Mouse (Mus musculus) liver, embryonic 13.5 days (tissue): ENCODE data around the gene Cdk6. TPM values are rescaled to one million over a fixed set of nuclear protein-coding genes. Genes with fewer than 3 reads are reported as not detected.

Source experiments
- ATAC-seq: fragments of 200-750 bp; cut with Nextera tagmentation; 2 replicates; pipeline ENCODE4 v1.8.0; 2017; ENCODE audit warnings: low read depth, mild to moderate bottlenecking, moderate number of reproducible peaks, moderate library complexity
- DNase-seq: peaks from one replicate; pipeline ENCODE4 v3.0.0; 2022
- H3K27ac ChIP-seq: fragments of 300-500 bp; sonication (generic); 2 replicates; pipeline ENCODE4 v1.5.1; 2015; ENCODE audit warnings: moderate library complexity, mild to moderate bottlenecking, inconsistent platforms
- H3K27me3 ChIP-seq: fragments of 300-500 bp; sonication (generic); 2 replicates; pipeline ENCODE4 v1.6.1; 2015; ENCODE audit warnings: mild to moderate bottlenecking, inconsistent platforms
- H3K36me3 ChIP-seq: fragments of 300-500 bp; sonication (generic); 2 replicates; pipeline ENCODE4 v1.6.1; 2015; ENCODE audit warnings: mild to moderate bottlenecking, inconsistent platforms
- H3K4me1 ChIP-seq: fragments of 300-500 bp; sonication (generic); replicated peaks from 2 replicates; pipeline ENCODE4 v1.6.1; 2015; ENCODE audit warnings: inconsistent platforms
- H3K4me2 ChIP-seq: fragments of 300-500 bp; sonication (generic); 2 replicates; pipeline ENCODE4 v1.6.1; 2015; ENCODE audit warnings: inconsistent platforms, mild to moderate bottlenecking, moderate library complexity
- H3K4me3 ChIP-seq: fragments of 300-500 bp; sonication (generic); replicated peaks from 2 replicates; pipeline ENCODE4 v1.5.1; 2015; ENCODE audit warnings: mild to moderate bottlenecking, inconsistent platforms
- H3K9ac ChIP-seq: fragments of 300-500 bp; sonication (generic); 2 replicates; pipeline ENCODE4 v1.6.1; 2015; ENCODE audit warnings: mild to moderate bottlenecking, inconsistent platforms
- H3K9me3 ChIP-seq: fragments of 300-500 bp; sonication (generic); replicated peaks from 2 replicates; pipeline ENCODE4 v1.6.1; 2016; ENCODE audit warnings: inconsistent platforms
- WGBS: fragments of 180-500 bp; shearing (Covaris S2); methylation state at CpG from one replicate; pipeline ENCODE4 v1.1.7; 2015; ENCODE audit not compliant: insufficient replicate concordance; 5-methylcytosine and 5-hydroxymethylcytosine counted together
- polyA plus RNA-seq: library from polyadenylated mRNA; unstranded; fragments of >200 nt; fragmentation: Nextera tagmentation; extraction: Ambion mirVana; gene quantifications from 2 replicates; pipeline ENCODE4 v1.2.1, GENCODE M21; 2015

The Cdk6 gene
- polyA plus RNA-seq, 1 experiment from 2014 or later, result 26.0 TPM

DNA sequence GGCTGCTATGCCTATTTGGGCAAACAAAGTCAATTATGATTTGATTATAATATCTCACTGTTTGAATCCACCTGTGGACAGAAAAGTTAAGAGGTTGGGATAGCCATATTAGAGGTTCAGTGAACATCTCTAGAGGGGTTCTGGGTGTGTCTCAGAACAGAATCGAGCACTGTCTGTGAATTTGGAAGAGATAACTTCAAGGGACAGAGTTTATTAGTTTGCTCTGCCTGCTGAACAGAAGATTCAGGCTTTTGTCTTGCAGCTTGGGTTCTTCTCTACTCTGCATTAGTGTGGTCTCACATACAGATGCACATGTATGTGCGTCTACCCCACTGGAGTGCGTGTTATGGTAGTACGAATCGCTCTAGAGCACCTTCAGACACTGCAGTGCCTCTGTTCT, 20.0 kb downstream of the Cdk6 start:
- H3K27me3 ChIP-seq, result no peaks in the 10 kb centered on the region
- peak overlapping the region; percentile 75 for H3K27ac ChIP-seq
- no peak overlapping the region for H3K4me2 ChIP-seq
- no peak overlapping the region for H3K4me3 ChIP-seq
- peak; percentile 63 for ATAC-seq
- WGBS, result 71% methylated on average over 5 of the region's 5 CpGs
- H3K36me3 ChIP-seq, result peaks cover 4% of the 10 kb centered on the region; the same call in 1 of the 2 replicates
- H3K4me1 ChIP-seq, result peaks cover 75% of the 10 kb centered on the region
- H3K9me3 ChIP-seq, result no peaks in the 10 kb centered on the region
- peak overlapping the region; percentile 47 for H3K9ac ChIP-seq
- DNase-seq, result no peak

DNA sequence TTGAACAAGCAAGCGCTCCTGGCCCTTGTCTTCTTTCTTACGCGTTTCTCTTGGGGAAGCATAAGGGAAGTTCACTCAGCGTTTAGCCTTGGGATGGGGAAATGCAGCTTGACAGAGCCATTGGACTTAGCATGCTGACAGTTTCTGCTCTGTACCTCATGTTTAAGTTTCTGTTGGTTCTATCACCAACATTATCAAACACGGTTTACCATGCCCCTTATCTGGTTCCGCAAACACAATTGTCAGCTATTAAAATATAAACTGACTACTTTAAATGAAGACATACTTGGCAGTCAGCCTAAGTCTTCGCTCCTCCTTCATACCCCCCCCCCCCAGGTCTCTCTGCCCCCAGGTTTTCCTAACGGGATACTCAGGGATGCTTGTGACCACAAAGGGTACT, 20.8 kb downstream of the Cdk6 start:
- H3K4me1 ChIP-seq, result peaks cover 66% of the 10 kb centered on the region

DNA sequence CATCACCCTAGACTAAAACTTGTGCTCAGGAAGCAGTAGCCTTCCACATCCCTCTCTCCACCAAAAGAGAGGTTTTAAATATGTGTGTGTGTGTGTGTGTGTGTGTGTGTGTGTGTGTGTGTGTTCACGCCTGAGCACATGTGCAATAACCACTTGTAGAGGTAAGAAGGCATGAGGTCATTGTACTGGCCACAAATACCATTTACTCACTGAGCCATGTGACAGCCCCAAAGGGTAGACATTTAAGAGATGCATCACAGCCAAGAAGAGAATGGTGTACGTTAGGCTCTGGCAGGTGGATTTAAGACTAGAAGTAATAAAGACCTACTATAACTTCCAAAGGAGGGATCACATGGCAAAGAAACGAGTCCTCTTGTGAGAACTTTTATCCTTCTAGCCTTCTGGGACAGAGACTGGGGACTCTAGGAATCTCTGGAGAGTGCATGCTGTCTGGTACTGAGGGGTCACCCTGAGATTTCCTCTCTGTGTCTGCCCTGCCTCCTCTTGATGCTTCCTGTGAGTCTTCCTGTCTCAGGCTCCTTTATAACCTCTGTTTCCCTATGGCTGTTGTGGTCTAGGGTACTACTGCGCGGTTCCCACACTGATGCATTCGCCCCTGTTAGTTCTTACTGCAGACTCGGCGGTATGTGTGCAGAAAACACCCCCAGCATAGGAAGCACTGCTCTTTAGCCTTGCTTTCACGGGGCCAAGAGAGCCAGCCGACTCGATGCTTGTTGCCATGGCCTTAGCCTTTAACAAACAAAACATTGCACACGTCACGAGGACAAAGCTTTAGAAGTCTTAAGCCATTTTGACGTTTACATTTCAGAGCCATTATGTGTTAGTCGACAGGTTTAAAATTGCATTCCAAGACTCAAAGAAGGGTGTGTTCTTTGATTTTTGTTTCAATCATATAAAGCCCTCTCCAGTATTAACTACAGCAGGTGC, 22.0 kb downstream of the Cdk6 start:
- no peak overlapping the region for H3K4me3 ChIP-seq
- no peak overlapping the region for H3K4me2 ChIP-seq
- no peaks in the 10 kb centered on the region for H3K27me3 ChIP-seq
- no peak overlapping the region for H3K9ac ChIP-seq
- peaks cover 4% of the 10 kb centered on the region; the same call in 1 of the 2 replicates for H3K36me3 ChIP-seq
- peaks cover 56% of the 10 kb centered on the region for H3K4me1 ChIP-seq
- 0 out of 2 replicates have a peak overlapping the region, but pooled peaks have one; percentile 0 for H3K27ac ChIP-seq
- H3K9me3 ChIP-seq, result no peaks in the 10 kb centered on the region
- ATAC-seq, result 0 out of 2 replicates have a peak, but pooled peaks have one; percentile 16
- 56% methylated on average over 15 of the region's 15 CpGs for WGBS
- DNase-seq, result no peak

More for the DNA sequence above, 20.8 kb downstream of the Cdk6 start:
- H3K27ac ChIP-seq, result 0 out of 2 replicates have a peak overlapping the region, but pooled peaks have one; percentile 6
- H3K4me3 ChIP-seq, result no peak overlapping the region
- H3K4me2 ChIP-seq, result peak overlapping the region; percentile 6; the same call in 1 of the 2 replicates
- DNase-seq (no peak), ATAC-seq (no peak; the same call in 1 of the 2 replicates)
- no peaks in the 10 kb centered on the region for H3K9me3 ChIP-seq
- no peak overlapping the region for H3K9ac ChIP-seq
- WGBS, result 45% methylated on average over 8 of the region's 8 CpGs
- H3K36me3 ChIP-seq, result peaks cover 4% of the 10 kb centered on the region; the same call in 1 of the 2 replicates
- no peaks in the 10 kb centered on the region for H3K27me3 ChIP-seq

DNA sequence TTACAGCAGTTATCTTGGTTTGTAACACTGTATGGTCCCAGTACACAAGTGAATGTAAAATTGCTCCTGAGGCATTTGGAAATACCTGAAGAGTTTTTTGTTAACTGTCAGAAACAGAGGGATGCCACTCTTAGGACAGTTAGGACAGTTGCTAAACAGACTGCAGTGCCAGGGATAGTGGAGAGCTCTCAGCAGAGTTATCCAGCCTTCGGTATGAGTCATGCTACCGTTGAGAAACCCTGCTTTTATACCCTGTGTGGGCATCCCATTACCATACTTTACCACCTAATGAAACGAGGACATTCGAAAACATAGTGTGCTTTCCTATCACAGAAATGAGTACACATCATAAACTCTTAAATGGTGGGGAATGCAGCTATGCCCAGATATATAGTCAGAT, 25.8 kb downstream of the Cdk6 start:
- Histone ChIP-seq H3K27ac (no peak overlapping the region), H3K4me1 (peaks cover 27% of the 10 kb centered on the region), H3K36me3 (no peaks in the 10 kb centered on the region), H3K4me3 (no peak overlapping the region), H3K27me3 (no peaks in the 10 kb centered on the region), H3K9ac (no peak overlapping the region), H3K9me3 (no peaks in the 10 kb centered on the region), H3K4me2 (no peak overlapping the region)
- DNase-seq (no peak), ATAC-seq (no peak)
- 80% methylated on average over 4 of the region's 4 CpGs for WGBS

DNA sequence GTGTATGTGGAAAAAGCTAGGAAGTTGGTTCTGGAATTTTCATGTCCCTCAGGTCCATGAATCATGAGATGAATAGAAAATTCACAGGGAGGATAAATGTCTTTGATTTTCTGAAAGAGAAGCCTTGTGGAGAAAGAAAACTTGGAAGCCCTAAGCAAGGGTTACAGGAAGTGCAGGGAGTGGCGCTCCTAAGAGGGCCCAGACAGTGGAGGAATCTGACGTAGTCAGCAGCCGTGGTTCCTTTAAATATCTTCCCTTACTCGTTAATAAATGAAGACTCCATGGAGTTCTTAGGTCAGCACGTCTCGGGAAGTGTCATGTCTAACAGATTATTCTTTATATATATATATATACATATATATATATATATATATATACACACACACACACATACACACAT, 28.0 kb downstream of the Cdk6 start:
- no peaks in the 10 kb centered on the region for H3K36me3 ChIP-seq
- H3K27ac ChIP-seq, result no peak overlapping the region
- no peaks in the 10 kb centered on the region for H3K27me3 ChIP-seq
- no peak overlapping the region for H3K9ac ChIP-seq
- no peak for DNase-seq
- no peaks in the 10 kb centered on the region for H3K9me3 ChIP-seq
- no peak overlapping the region for H3K4me3 ChIP-seq
- WGBS, result 38% methylated on average over 6 of the region's 6 CpGs
- ATAC-seq, result no peak
- no peak overlapping the region for H3K4me2 ChIP-seq
- H3K4me1 ChIP-seq, result peaks cover 12% of the 10 kb centered on the region

DNA sequence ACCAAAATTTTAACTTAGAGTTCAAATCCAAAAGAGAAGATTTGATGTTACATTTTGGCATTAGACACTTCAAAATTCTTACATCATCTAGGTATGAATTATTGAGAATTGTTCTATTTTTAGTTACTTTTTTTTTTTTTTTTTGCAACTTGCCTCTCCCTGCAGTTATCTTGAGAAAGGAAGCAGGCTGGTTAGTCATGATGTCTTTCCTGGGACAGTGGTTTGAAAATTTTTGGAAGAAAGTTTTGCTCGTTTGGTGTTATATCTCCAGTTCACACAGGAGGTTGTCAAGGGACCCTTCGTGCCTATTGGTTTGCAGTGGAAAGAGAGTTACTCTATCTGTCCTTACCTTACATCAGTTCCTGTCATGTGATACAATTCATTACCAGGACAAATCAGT, 29.9 kb downstream of the Cdk6 start:
- H3K27ac ChIP-seq, result no peak overlapping the region
- 50% methylated on average over 2 of the region's 2 CpGs for WGBS
- H3K36me3 ChIP-seq, result no peaks in the 10 kb centered on the region
- H3K4me3 ChIP-seq, result no peak overlapping the region
- H3K9ac ChIP-seq, result no peak overlapping the region
- H3K4me2 ChIP-seq, result no peak overlapping the region
- ATAC-seq (no peak), DNase-seq (no peak)
- peaks cover 11% of the 10 kb centered on the region for H3K4me1 ChIP-seq
- H3K9me3 ChIP-seq, result no peaks in the 10 kb centered on the region
- H3K27me3 ChIP-seq, result no peaks in the 10 kb centered on the region

DNA sequence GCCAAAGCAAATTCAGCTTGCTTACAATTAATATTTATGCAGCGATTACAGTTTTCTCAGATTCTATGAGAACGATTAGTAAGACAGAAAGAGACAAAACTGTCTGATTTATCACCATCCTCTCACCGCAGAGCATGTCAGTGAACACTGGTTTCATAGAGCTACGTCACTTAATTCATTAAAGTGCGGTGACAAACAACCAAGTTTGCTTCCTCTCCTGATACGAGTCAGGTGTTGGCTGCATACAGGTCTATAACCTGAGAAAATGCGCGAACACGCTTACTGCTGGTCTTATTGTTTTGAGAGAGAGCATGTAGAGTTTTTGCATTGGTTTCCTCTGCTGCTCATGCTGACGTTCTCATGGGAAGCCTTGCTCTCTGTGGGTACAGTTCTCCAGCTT, 31.9 kb downstream of the Cdk6 start:
- Histone ChIP-seq H3K27ac (no peak overlapping the region), H3K36me3 (no peaks in the 10 kb centered on the region), H3K4me1 (peaks cover 14% of the 10 kb centered on the region), H3K27me3 (no peaks in the 10 kb centered on the region), H3K9ac (no peak overlapping the region), H3K9me3 (no peaks in the 10 kb centered on the region), H3K4me2 (no peak overlapping the region), H3K4me3 (no peak overlapping the region)
- 75% methylated on average over 10 of the region's 10 CpGs for WGBS
- ATAC-seq (no peak), DNase-seq (no peak)

DNA sequence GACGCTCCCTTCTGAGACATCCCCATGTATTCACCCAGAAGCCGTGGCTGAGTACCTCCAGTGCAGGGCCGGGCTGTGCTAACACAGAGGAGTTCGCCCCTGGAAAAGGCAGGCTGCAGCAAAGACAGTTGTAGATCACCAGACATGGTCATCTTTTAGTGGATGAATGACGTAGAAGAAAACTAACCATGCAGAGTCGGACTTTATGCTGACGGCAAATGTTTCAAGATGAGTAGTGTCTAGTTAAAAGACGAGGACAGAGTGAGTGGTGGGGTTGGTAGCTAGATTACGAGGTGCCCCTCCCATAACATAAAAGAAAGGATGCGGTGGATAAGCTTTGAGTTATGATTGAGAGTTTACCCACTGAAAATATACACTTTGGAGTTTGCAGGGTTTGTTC, 33.5 kb downstream of the Cdk6 start:
- Histone ChIP-seq H3K9me3 (no peaks in the 10 kb centered on the region), H3K9ac (no peak overlapping the region), H3K27me3 (no peaks in the 10 kb centered on the region), H3K4me3 (no peak overlapping the region), H3K27ac (no peak overlapping the region), H3K4me1 (peaks cover 20% of the 10 kb centered on the region), H3K36me3 (no peaks in the 10 kb centered on the region), H3K4me2 (no peak overlapping the region)
- DNase-seq, result no peak
- 77% methylated on average over 10 of the region's 10 CpGs for WGBS
- no peak for ATAC-seq

DNA sequence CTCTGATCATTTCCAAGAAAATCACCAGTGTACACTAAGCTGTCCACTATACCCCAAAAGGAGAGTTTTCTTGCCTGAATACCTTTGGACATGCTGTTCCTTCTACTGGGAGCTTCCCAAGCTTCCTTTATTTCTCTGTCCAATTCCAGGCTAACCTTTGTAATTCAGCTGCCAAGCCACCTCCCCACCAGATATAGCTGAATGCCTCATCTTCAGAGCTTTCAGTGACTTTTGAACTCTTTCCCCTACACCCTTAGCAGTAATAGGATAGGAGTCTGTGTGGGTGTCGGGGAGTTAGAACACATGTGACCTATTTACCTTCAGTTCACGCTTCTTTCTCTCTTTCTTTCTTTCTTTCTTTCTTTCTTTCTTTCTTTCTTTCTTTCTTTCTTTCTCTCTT, 34.9 kb downstream of the Cdk6 start:
- no peak overlapping the region for H3K4me2 ChIP-seq
- whole genome bisulfite sequencing, result 82% methylated on average over 2 of the region's 2 CpGs

DNA sequence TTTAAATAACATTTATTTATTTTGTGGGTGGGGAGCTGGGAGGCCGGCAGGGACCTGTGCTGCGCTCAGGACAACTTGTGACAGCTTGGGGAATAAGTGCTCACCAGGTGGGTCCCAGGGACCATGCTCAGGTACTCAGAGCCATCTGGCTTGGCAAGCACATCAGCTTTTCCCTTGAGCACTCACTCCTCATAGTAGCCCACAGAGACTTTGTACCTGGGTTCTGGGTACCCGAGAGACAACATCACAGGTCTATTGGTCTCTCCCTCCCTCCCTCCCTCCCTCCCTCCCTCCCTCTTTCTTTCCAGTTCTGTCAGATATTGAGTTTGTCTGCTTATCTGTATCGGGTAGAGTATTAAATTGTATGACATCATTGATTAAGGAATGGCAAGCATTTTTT, 38.0 kb downstream of the Cdk6 start:
- WGBS, result 64% methylated on average over 4 of the region's 4 CpGs
- Histone ChIP-seq H3K4me2 (no peak overlapping the region), H3K4me3 (no peak overlapping the region), H3K27ac (no peak overlapping the region), H3K4me1 (peaks cover 43% of the 10 kb centered on the region), H3K9me3 (no peaks in the 10 kb centered on the region), H3K27me3 (no peaks in the 10 kb centered on the region), H3K9ac (no peak overlapping the region), H3K36me3 (0 out of 2 replicates have a peak, but pooled peaks cover 3% of the 10 kb centered on the region)
- DNase-seq (no peak), ATAC-seq (peak; percentile 17; the same call in 1 of the 2 replicates)

More for the DNA sequence above, 34.9 kb downstream of the Cdk6 start:
- no peak for DNase-seq
- Histone ChIP-seq H3K36me3 (no peaks in the 10 kb centered on the region), H3K9me3 (no peaks in the 10 kb centered on the region), H3K9ac (no peak overlapping the region), H3K4me1 (peaks cover 22% of the 10 kb centered on the region), H3K4me3 (no peak overlapping the region), H3K27ac (no peak overlapping the region), H3K27me3 (no peaks in the 10 kb centered on the region)
- no peak for ATAC-seq

DNA sequence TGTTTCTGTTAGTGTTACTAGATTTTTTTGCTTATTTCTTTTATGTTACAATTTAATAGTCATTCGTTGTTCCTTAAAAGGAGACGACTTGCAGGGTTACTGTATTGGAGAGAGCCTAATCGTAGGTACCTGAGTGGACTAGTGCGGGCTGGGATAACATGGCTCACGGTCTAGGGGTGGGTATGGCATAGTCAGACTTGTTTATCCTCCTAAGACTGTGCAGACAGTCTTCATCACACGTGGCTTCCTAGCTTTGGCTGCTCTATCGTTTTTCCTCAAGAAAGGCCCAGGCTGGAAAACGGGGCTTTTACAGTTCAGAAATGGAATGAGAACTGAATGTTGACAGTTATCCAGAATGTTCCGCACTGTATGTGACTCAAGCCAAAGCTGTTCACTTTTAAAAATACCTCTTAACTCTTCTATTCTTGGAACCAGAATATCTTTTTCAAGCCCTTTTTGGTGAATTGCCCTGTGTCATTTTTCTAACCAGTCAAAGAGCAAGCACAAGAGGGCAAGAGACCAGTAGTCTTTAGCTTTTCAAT, 39.5 kb downstream of the Cdk6 start:
- no peak for DNase-seq
- Histone ChIP-seq H3K4me2 (no peak overlapping the region), H3K9me3 (no peaks in the 10 kb centered on the region), H3K27ac (no peak overlapping the region), H3K36me3 (0 out of 2 replicates have a peak, but pooled peaks cover 3% of the 10 kb centered on the region), H3K4me1 (peaks cover 49% of the 10 kb centered on the region), H3K9ac (no peak overlapping the region), H3K4me3 (no peak overlapping the region), H3K27me3 (no peaks in the 10 kb centered on the region)
- ATAC-seq, result no peak
- WGBS, result 79% methylated on average over 9 of the region's 9 CpGs
